Mouse (Mus musculus) embryonic facial prominence, embryonic 12.5 days (tissue): Measurements from ENCODE around the gene Znhit6. TPM values are rescaled to one million over a fixed set of nuclear protein-coding genes. Genes with fewer than 3 reads are reported as not detected.

Experiments used
- ATAC-seq: fragments of 200-750 bp; cut with Nextera tagmentation; 2 replicates; pipeline ENCODE4 v1.8.0; 2017; ENCODE audit not compliant: insufficient number of reproducible peaks, insufficient read depth, low FRiP score, low TSS enrichment
- H3K27ac ChIP-seq: fragments of 300-500 bp; sonication (generic); 2 replicates; pipeline ENCODE4 v1.5.1; 2016; ENCODE audit warnings: mild to moderate bottlenecking
- H3K27me3 ChIP-seq: fragments of 300-500 bp; sonication (generic); 2 replicates; pipeline ENCODE4 v1.6.1; 2016; ENCODE audit warnings: mild to moderate bottlenecking, moderate library complexity
- H3K36me3 ChIP-seq: fragments of 300-500 bp; sonication (generic); 2 replicates; pipeline ENCODE4 v1.6.1; 2016; ENCODE audit warnings: mild to moderate bottlenecking
- H3K4me1 ChIP-seq: fragments of 300-500 bp; sonication (generic); 2 replicates; pipeline ENCODE4 v1.6.1; 2016
- H3K4me2 ChIP-seq: fragments of 300-500 bp; sonication (generic); replicated peaks from 2 replicates; pipeline ENCODE4 v1.6.1; 2016; ENCODE audit warnings: mild to moderate bottlenecking, moderate library complexity
- H3K4me3 ChIP-seq: fragments of 300-500 bp; sonication (generic); 2 replicates; pipeline ENCODE4 v1.5.1; 2016; ENCODE audit warnings: mild to moderate bottlenecking
- H3K9ac ChIP-seq: fragments of 300-500 bp; sonication (generic); 2 replicates; pipeline ENCODE4 v1.6.1; 2016; ENCODE audit warnings: mild to moderate bottlenecking, moderate library complexity
- H3K9me3 ChIP-seq: fragments of 300-500 bp; sonication (generic); 2 replicates; pipeline ENCODE4 v1.6.1; 2016; ENCODE audit warnings: mild to moderate bottlenecking, moderate library complexity
- WGBS: fragments of 180-500 bp; shearing (Covaris S2); methylation state at CpG from one replicate; pipeline ENCODE4 v1.1.7; 2016; 5-methylcytosine and 5-hydroxymethylcytosine counted together
- polyA plus RNA-seq: library from polyadenylated mRNA; unstranded; fragments of >200 nt; fragmentation: Nextera tagmentation; extraction: Ambion mirVana; gene quantifications from 2 replicates; pipeline ENCODE4 v1.2.1, GENCODE M21; 2016

Znhit6 gene
- 48.1 and 53.1 TPM in 2 replicates for polyA plus RNA-seq

DNA sequence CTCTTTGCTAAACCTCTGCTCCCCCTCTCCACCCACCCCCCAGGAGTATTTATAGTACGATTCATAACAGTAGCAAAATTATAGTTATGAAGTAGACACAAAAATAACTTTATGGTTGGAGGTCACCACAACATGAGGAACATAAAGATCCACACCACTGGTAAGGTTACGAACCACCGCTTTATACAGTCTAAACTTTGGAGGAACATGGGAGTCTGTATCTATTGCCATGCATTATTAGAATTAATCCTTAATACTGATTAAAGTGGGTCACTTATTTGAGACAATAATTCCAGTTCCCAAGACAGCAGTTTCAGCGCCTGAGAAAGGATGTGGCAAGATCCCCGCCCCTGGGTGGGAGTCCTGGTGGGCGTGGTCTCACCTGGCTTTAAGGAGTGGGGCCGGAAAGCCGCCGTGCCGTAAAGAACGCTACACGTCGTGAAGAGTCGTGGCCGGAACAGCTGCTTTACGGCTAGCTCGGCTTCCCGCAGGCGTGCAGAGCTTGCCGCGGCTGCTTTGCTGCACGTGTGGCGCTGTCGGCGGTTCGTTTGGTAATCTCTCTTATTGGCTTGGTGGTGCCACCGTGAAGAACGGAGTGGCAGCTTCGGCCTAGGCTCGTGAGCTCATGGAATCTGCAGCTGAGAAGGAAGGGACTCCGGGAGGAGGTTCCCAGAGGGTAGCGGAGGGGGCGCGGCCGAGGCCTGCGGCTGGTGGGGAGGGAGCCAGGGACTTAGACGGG, at the start of gene Znhit6:
TSS of gene Znhit6 (plus strand) at position 463 of the 739 bp plus-strand sequence.
- H3K27ac ChIP-seq, result peak within 1 kb of the TSS; percentile 57; the same call in 1 of the 2 replicates
- ATAC-seq, result peak; percentile 80
- H3K4me2 ChIP-seq, result peak within 1 kb of the TSS; percentile 89
- peak within 1 kb of the TSS; percentile 74 for H3K4me3 ChIP-seq
- no peaks in the 10 kb centered on the region for H3K27me3 ChIP-seq
- H3K9me3 ChIP-seq, result no peaks in the 10 kb centered on the region
- peak within 1 kb of the TSS; percentile 73 for H3K9ac ChIP-seq
- 6% methylated on average over 37 of the region's 37 CpGs for WGBS
- peaks cover 10% of the 10 kb centered on the region for H3K4me1 ChIP-seq
- H3K36me3 ChIP-seq, result peaks cover 22% of the 10 kb centered on the region

GRCm38 (mm10) chr3:145537870-145538269, 38.1 kb upstream of the Znhit6 start:
- peaks cover 4% of the 10 kb centered on the region; the same call in 1 of the 2 replicates for H3K4me1 ChIP-seq
- H3K4me2 ChIP-seq, result no peak overlapping the region
- no peak for ATAC-seq
- 78% methylated on average over 1 of the region's 1 CpGs for WGBS
- no peak overlapping the region for H3K4me3 ChIP-seq
- H3K9me3 ChIP-seq, result no peaks in the 10 kb centered on the region
- H3K27ac ChIP-seq, result no peak overlapping the region
- H3K36me3 ChIP-seq, result no peaks in the 10 kb centered on the region
- H3K27me3 ChIP-seq, result no peaks in the 10 kb centered on the region
- H3K9ac ChIP-seq, result no peak overlapping the region

DNA sequence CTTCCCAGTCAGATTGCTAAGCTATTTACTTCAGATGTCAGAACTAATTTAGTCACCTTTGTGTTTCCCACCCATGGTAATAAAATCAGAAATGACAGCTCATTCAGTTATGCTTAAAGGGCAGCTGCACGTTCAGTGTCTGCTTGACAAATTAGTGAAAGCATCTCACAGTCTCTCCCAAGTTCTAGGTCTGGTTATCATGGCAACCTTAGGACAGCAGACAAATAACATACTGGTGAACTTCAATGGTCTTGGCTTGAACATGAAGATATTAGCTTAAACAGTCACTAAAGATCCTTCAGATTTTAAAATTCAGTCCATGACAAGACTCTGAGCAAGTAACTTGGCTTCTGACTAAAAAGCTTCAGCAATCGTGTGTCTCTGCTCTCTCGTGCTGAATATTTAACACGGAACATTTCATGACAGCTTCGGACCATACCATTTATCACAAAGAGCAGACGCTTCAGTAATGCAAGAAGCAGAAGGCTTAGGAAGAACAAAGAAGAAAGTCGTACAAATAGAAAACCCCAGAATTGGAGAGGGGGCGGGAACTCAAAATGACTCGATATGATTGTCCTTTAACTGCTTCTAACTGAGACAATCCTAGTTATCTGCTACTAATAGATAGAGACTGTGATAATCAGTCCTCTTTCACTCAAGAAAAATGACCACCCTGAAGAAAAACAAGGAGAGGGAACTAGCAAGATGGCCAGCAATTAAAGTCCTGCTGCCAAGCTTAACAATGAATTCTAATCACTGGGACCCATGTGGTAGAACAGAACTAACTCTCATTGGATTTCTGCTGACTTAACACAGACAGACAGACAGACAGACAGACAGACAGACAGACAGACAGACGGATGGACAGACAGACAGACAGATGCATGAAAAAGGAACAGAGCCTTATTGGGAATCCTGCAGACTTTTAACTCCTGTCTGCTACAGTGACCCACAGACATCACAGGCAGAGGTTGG, 27.3 kb upstream of the Znhit6 start:
- Histone ChIP-seq H3K36me3 (no peaks in the 10 kb centered on the region), H3K4me1 (no peaks in the 10 kb centered on the region; the same call in 1 of the 2 replicates), H3K27ac (no peak overlapping the region), H3K9ac (no peak overlapping the region), H3K9me3 (no peaks in the 10 kb centered on the region), H3K4me2 (no peak overlapping the region), H3K4me3 (no peak overlapping the region), H3K27me3 (no peaks in the 10 kb centered on the region)
- 82% methylated on average over 10 of the region's 10 CpGs for WGBS
- no peak for ATAC-seq

DNA sequence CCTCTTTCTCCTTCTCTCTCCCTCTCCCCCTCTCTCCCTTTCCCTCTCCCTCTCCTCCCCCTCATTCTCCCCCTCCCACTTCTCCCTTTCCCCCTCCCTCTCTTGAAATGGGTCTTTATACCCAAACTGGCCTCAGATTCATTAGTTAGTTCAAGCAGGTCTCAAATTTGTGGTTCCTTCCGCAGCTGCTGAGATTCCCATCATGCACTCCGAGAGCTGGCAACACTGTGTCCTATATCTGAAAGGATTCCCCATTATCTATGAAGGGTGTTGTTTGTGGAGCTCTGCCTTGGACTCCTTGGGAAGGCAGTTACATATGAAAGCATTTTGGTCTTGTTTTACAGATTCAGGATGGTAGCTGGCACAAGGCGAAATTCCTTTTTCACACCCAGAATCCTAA, 25.8 kb upstream of the Znhit6 start:
- no peaks in the 10 kb centered on the region; the same call in 1 of the 2 replicates for H3K4me1 ChIP-seq
- 72% methylated on average over 3 of the region's 3 CpGs for WGBS
- H3K9ac ChIP-seq, result no peak overlapping the region
- no peak overlapping the region for H3K4me2 ChIP-seq
- no peaks in the 10 kb centered on the region for H3K36me3 ChIP-seq
- H3K27me3 ChIP-seq, result no peaks in the 10 kb centered on the region
- no peak overlapping the region for H3K27ac ChIP-seq
- no peak overlapping the region for H3K4me3 ChIP-seq
- ATAC-seq, result no peak
- no peaks in the 10 kb centered on the region for H3K9me3 ChIP-seq

DNA sequence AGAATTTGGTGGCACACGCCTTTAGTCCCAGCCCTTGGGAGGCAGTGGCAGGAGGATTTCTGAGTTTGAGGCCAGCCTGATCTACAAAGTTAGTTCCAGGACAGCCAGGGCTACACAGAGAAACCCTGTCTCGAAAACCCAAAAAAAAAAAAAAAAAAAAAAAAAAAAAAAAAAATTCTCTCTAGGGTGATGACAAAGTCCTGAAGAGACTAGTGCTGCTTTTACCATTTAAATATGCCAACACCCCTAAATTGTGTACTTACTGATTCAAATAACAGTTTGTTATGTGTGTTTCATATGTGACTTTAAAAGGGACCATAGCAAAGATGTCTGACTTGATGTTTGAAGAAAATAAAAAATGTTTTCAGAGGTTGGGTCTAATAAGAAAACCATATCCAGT, 21.6 kb upstream of the Znhit6 start:
- Histone ChIP-seq H3K36me3 (no peaks in the 10 kb centered on the region), H3K4me3 (no peak overlapping the region), H3K27me3 (no peaks in the 10 kb centered on the region), H3K9me3 (no peaks in the 10 kb centered on the region), H3K9ac (no peak overlapping the region), H3K4me1 (no peaks in the 10 kb centered on the region; the same call in 1 of the 2 replicates), H3K27ac (no peak overlapping the region), H3K4me2 (no peak overlapping the region)
- WGBS, result 97% methylated on average over 2 of the region's 2 CpGs
- ATAC-seq, result no peak

DNA sequence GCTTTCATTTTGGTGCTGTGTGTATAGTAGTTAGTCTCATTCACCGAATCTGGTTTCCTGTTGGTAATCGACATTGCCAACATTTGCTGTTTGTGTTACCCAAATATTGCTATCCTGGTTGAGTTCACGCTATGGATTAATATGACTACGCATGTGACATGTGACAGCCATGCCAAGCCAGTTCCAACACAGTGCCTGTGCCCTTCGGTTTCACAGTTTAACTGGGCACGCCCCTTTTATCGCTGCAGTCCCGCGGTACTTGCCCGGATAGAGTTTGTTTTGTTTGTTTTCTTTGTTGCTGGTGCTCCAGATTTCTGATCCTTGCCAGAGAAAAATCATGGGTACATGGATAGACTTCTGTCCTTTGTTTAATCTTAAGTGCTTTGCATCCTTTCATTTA, 19.8 kb upstream of the Znhit6 start:
- no peak overlapping the region for H3K9ac ChIP-seq
- no peaks in the 10 kb centered on the region for H3K27me3 ChIP-seq
- WGBS, result 93% methylated on average over 10 of the region's 10 CpGs
- H3K36me3 ChIP-seq, result no peaks in the 10 kb centered on the region
- no peak overlapping the region for H3K27ac ChIP-seq
- no peak overlapping the region for H3K4me3 ChIP-seq
- no peaks in the 10 kb centered on the region for H3K4me1 ChIP-seq
- H3K9me3 ChIP-seq, result no peaks in the 10 kb centered on the region
- H3K4me2 ChIP-seq, result no peak overlapping the region
- no peak for ATAC-seq

DNA sequence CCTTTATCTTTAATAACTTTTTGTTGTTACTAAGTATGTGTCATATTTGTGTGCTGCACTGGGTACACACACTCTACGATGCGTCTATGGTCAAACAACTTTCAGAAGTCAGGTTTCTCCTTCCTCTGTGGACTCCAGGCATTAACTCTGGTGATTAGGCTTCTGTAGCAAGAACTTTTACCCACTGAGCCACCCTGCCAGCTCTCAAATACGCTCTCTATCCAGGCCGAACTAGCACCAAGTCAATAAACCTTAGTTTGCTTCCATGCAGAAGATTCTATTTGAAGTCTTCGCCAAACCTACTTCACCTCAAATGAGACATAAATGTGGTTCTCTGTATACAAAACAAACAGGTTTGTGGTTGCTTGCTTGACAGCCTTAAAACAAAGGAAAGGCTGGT, 16.3 kb upstream of the Znhit6 start:
- no peaks in the 10 kb centered on the region for H3K27me3 ChIP-seq
- ATAC-seq, result no peak
- no peak overlapping the region for H3K9ac ChIP-seq
- no peak overlapping the region for H3K4me2 ChIP-seq
- H3K4me3 ChIP-seq, result no peak overlapping the region
- no peaks in the 10 kb centered on the region for H3K4me1 ChIP-seq
- H3K9me3 ChIP-seq, result peaks cover 7% of the 10 kb centered on the region; the same call in 1 of the 2 replicates
- H3K36me3 ChIP-seq, result no peaks in the 10 kb centered on the region
- 86% methylated on average over 5 of the region's 5 CpGs for WGBS
- H3K27ac ChIP-seq, result no peak overlapping the region

DNA sequence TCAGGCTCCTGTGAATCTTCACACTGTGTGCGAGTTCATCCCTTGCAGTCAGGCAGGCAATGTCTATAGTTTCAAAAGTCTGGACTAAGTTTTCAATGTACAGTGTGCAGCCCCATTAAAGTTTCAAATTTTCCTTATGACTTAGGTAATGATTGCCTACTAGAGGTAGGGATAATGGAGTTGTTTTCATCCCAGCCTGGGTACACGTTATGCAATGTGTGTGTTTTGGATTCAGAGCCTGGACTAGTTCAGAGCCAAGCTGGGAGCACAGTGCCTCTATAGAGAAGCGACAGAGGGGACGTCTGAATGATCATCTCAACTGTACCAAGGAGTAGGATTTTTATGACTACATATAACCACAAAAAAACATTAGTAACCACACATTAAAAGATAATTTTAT, 15.9 kb upstream of the Znhit6 start:
- 81% methylated on average over 4 of the region's 4 CpGs for WGBS
- Histone ChIP-seq H3K9ac (no peak overlapping the region), H3K4me1 (no peaks in the 10 kb centered on the region), H3K36me3 (no peaks in the 10 kb centered on the region), H3K4me3 (no peak overlapping the region), H3K27ac (no peak overlapping the region), H3K9me3 (peaks cover 7% of the 10 kb centered on the region; the same call in 1 of the 2 replicates), H3K4me2 (no peak overlapping the region), H3K27me3 (no peaks in the 10 kb centered on the region)
- no peak for ATAC-seq

GRCm38 (mm10) chr3:145574468-145574867, 1.5 kb upstream of the Znhit6 start:
- Histone ChIP-seq H3K4me3 (no peak overlapping the region), H3K4me2 (no peak overlapping the region), H3K27ac (no peak overlapping the region), H3K9me3 (no peaks in the 10 kb centered on the region), H3K4me1 (peaks cover 10% of the 10 kb centered on the region), H3K27me3 (no peaks in the 10 kb centered on the region), H3K9ac (no peak overlapping the region), H3K36me3 (peaks cover 15% of the 10 kb centered on the region)
- 86% methylated on average over 3 of the region's 3 CpGs for WGBS
- ATAC-seq, result no peak

- peaks cover 18% of the 10 kb centered on the region for H3K36me3 ChIP-seq
- H3K4me1 ChIP-seq, result peaks cover 10% of the 10 kb centered on the region
- H3K4me2 ChIP-seq, result peak overlapping the region; percentile 89
- H3K9ac ChIP-seq, result no peak overlapping the region
- ATAC-seq, result no peak
- no peaks in the 10 kb centered on the region for H3K9me3 ChIP-seq
- WGBS, result 82% methylated on average over 7 of the region's 7 CpGs
- no peaks in the 10 kb centered on the region for H3K27me3 ChIP-seq
- H3K27ac ChIP-seq, result no peak overlapping the region
- no peak overlapping the region for H3K4me3 ChIP-seq
Measured at GRCm38 (mm10) chr3:145575340-145575739, 665 bp upstream of the Znhit6 start.

DNA sequence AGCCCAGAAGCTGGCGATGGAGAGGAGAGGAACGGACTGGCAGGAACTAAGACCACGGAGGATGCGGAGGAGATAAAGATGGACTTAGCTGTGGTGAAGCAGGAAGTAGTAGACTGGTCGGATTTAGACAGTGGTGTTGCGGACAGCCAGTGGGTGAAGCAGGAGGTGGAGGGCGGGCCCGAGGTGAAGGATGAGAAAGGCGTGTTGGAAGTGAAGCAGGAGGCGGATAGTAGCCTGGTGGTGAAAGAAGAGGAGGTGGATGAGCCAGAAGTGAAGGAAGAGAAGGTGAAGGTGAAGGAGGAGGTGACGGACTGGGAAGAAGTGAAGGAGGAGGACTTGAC, 447 bp downstream of the Znhit6 start:
- Histone ChIP-seq H3K4me3 (peak overlapping the region; percentile 74), H3K4me2 (peak overlapping the region; percentile 89), H3K27me3 (no peaks in the 10 kb centered on the region), H3K36me3 (peaks cover 27% of the 10 kb centered on the region), H3K9me3 (no peaks in the 10 kb centered on the region), H3K9ac (peak overlapping the region; percentile 73), H3K4me1 (peaks cover 10% of the 10 kb centered on the region), H3K27ac (peak overlapping the region; percentile 57; the same call in 1 of the 2 replicates)
- ATAC-seq, result no peak
- WGBS, result under 1% methylated on average over 11 of the region's 11 CpGs
